Mouse (Mus musculus): Measurements from ENCODE around the gene Il34. TPM values are rescaled to one million over a fixed set of nuclear protein-coding genes. Genes with fewer than 3 reads are reported as not detected.

Il34 gene
- polyA plus RNA-seq, 1 experiment from 2014 or later, result 5.8 TPM

- WGBS, result 58% methylated on average over 10 of the region's 10 CpGs
- ATAC-seq (ENCODE audit: low FRiP score), result peak; percentile 87
These were observed 56.1 kb downstream of the Il34 start for GRCm38 (mm10) chr8:110749500-110750170.

GRCm38 (mm10) chr8:110746661-110747060, 59.1 kb downstream of the Il34 start:
- no peak overlapping the region for H3K4me2 ChIP-seq
- H3K4me3 ChIP-seq (replicated peaks), result no peak overlapping the region
- no peak overlapping the region for H3K9ac ChIP-seq (replicated peaks)
- no peaks in the 10 kb centered on the region; the same call in 1 of the 2 replicates for H3K36me3 ChIP-seq
- no peaks in the 10 kb centered on the region for H3K9me3 ChIP-seq (replicated peaks)
- H3K27ac ChIP-seq (replicated peaks), result no peak overlapping the region
- ATAC-seq (ENCODE audit: low FRiP score), result no peak
- H3K27me3 ChIP-seq (replicated peaks), result no peaks in the 10 kb centered on the region
- peaks cover 7% of the 10 kb centered on the region; the same call in 1 of the 2 replicates for H3K4me1 ChIP-seq
- WGBS, result 81% methylated on average over 9 of the region's 9 CpGs

More at GRCm38 (mm10) chr8:110749500-110750170, 56.1 kb downstream of the Il34 start:
- Histone ChIP-seq H3K27me3 (replicated peaks) (no peaks in the 10 kb centered on the region), H3K4me3 (replicated peaks) (no peak overlapping the region), H3K27ac (replicated peaks) (no peak overlapping the region), H3K9me3 (replicated peaks) (no peaks in the 10 kb centered on the region), H3K36me3 (no peaks in the 10 kb centered on the region), H3K4me1 (peaks cover 7% of the 10 kb centered on the region; the same call in 1 of the 2 replicates), H3K9ac (replicated peaks) (no peak overlapping the region), H3K4me2 (peak overlapping the region; percentile 27)

GRCm38 (mm10) chr8:110745162-110745561, 60.6 kb downstream of the Il34 start:
- Histone ChIP-seq H3K4me1 (peaks cover 3% of the 10 kb centered on the region; the same call in 1 of the 2 replicates), H3K36me3 (peaks cover 4% of the 10 kb centered on the region; the same call in 1 of the 2 replicates), H3K9ac (replicated peaks) (no peak overlapping the region), H3K4me3 (replicated peaks) (no peak overlapping the region), H3K27ac (replicated peaks) (no peak overlapping the region), H3K9me3 (replicated peaks) (no peaks in the 10 kb centered on the region), H3K27me3 (replicated peaks) (no peaks in the 10 kb centered on the region), H3K4me2 (no peak overlapping the region)
- ATAC-seq (ENCODE audit: low FRiP score), result no peak
- 97% methylated on average over 10 of the region's 10 CpGs for WGBS

- no peak for ATAC-seq (ENCODE audit: low FRiP score)
- Histone ChIP-seq H3K36me3 (peaks cover 31% of the 10 kb centered on the region), H3K4me1 (no peaks in the 10 kb centered on the region), H3K9ac (replicated peaks) (no peak overlapping the region), H3K4me2 (no peak overlapping the region), H3K27me3 (replicated peaks) (no peaks in the 10 kb centered on the region), H3K27ac (replicated peaks) (no peak overlapping the region), H3K9me3 (replicated peaks) (no peaks in the 10 kb centered on the region), H3K4me3 (replicated peaks) (no peak overlapping the region)
- 92% methylated on average over 5 of the region's 5 CpGs for WGBS
These were observed 63.3 kb downstream of the Il34 start for GRCm38 (mm10) chr8:110742452-110742818.

GRCm38 (mm10) chr8:110741816-110742451, 63.8 kb downstream of the Il34 start:
- Histone ChIP-seq H3K4me1 (no peaks in the 10 kb centered on the region), H3K9ac (replicated peaks) (no peak overlapping the region), H3K4me2 (no peak overlapping the region), H3K27me3 (replicated peaks) (no peaks in the 10 kb centered on the region), H3K9me3 (replicated peaks) (no peaks in the 10 kb centered on the region), H3K27ac (replicated peaks) (no peak overlapping the region), H3K36me3 (peaks cover 36% of the 10 kb centered on the region), H3K4me3 (replicated peaks) (no peak overlapping the region)
- WGBS, result 79% methylated on average over 15 of the region's 15 CpGs
- ATAC-seq (ENCODE audit: low FRiP score), result no peak

- Histone ChIP-seq H3K27ac (replicated peaks) (peak overlapping the region; percentile 33; the same call in 1 of the 2 replicates), H3K9ac (replicated peaks) (no peak overlapping the region), H3K36me3 (peaks cover 47% of the 10 kb centered on the region), H3K4me2 (no peak overlapping the region), H3K4me3 (replicated peaks) (no peak overlapping the region), H3K4me1 (no peaks in the 10 kb centered on the region), H3K27me3 (replicated peaks) (no peaks in the 10 kb centered on the region), H3K9me3 (replicated peaks) (no peaks in the 10 kb centered on the region)
- no peak for ATAC-seq (ENCODE audit: low FRiP score)
- WGBS, result 92% methylated on average over 5 of the region's 5 CpGs
These were observed 65.0 kb downstream of the Il34 start for GRCm38 (mm10) chr8:110740629-110741175.

GRCm38 (mm10) chr8:110738591-110739195, 67.0 kb downstream of the Il34 start:
- no peak for ATAC-seq (ENCODE audit: low FRiP score)
- no peaks in the 10 kb centered on the region for H3K27me3 ChIP-seq (replicated peaks)
- peaks cover 60% of the 10 kb centered on the region for H3K36me3 ChIP-seq
- no peak overlapping the region for H3K4me2 ChIP-seq
- no peak overlapping the region for H3K9ac ChIP-seq (replicated peaks)
- no peaks in the 10 kb centered on the region for H3K4me1 ChIP-seq
- H3K4me3 ChIP-seq (replicated peaks), result no peak overlapping the region
- H3K27ac ChIP-seq (replicated peaks), result no peak overlapping the region
- no peaks in the 10 kb centered on the region for H3K9me3 ChIP-seq (replicated peaks)
- 92% methylated on average over 35 of the region's 35 CpGs for WGBS

GRCm38 (mm10) chr8:110733036-110733435, 72.7 kb downstream of the Il34 start:
- Histone ChIP-seq H3K27ac (replicated peaks) (no peak overlapping the region), H3K4me1 (no peaks in the 10 kb centered on the region), H3K4me3 (replicated peaks) (no peak overlapping the region), H3K4me2 (no peak overlapping the region), H3K9ac (replicated peaks) (no peak overlapping the region), H3K27me3 (replicated peaks) (no peaks in the 10 kb centered on the region), H3K36me3 (peaks cover 89% of the 10 kb centered on the region), H3K9me3 (replicated peaks) (no peaks in the 10 kb centered on the region)
- 76% methylated on average over 8 of the region's 8 CpGs for WGBS
- ATAC-seq (ENCODE audit: low FRiP score), result no peak

GRCm38 (mm10) chr8:110731346-110731859, 74.3 kb downstream of the Il34 start:
- no peak overlapping the region for H3K4me3 ChIP-seq (replicated peaks)
- H3K36me3 ChIP-seq, result peaks cover 84% of the 10 kb centered on the region
- no peaks in the 10 kb centered on the region for H3K9me3 ChIP-seq (replicated peaks)
- no peak overlapping the region for H3K9ac ChIP-seq (replicated peaks)
- no peaks in the 10 kb centered on the region for H3K27me3 ChIP-seq (replicated peaks)
- H3K4me1 ChIP-seq, result peaks cover 8% of the 10 kb centered on the region
- H3K4me2 ChIP-seq, result no peak overlapping the region
- no peak for ATAC-seq (ENCODE audit: low FRiP score)
- H3K27ac ChIP-seq (replicated peaks), result no peak overlapping the region
- 95% methylated on average over 8 of the region's 8 CpGs for WGBS

GRCm38 (mm10) chr8:110726893-110727292, 78.8 kb downstream of the Il34 start:
- Histone ChIP-seq H3K4me2 (no peak overlapping the region; the same call in 1 of the 2 replicates), H3K27ac (replicated peaks) (peak overlapping the region; percentile 2; the same call in 1 of the 2 replicates), H3K27me3 (replicated peaks) (no peaks in the 10 kb centered on the region), H3K4me3 (replicated peaks) (no peak overlapping the region), H3K9me3 (replicated peaks) (no peaks in the 10 kb centered on the region), H3K9ac (replicated peaks) (no peak overlapping the region), H3K4me1 (peaks cover 49% of the 10 kb centered on the region), H3K36me3 (peaks cover 49% of the 10 kb centered on the region)
- WGBS, result 5% methylated on average over 17 of the region's 18 CpGs
- ATAC-seq (ENCODE audit: low FRiP score), result no peak

- H3K4me2 ChIP-seq, result peak overlapping the region; percentile 81
- no peaks in the 10 kb centered on the region for H3K9me3 ChIP-seq (replicated peaks)
- 0 out of 2 replicates have a peak, but pooled peaks have one; percentile 1 for ATAC-seq (ENCODE audit: low FRiP score)
- 60% methylated on average over 7 of the region's 7 CpGs for WGBS
- peaks cover 57% of the 10 kb centered on the region for H3K4me1 ChIP-seq
- H3K9ac ChIP-seq (replicated peaks), result peak overlapping the region; percentile 20; the same call in 1 of the 2 replicates
- peaks cover 34% of the 10 kb centered on the region for H3K36me3 ChIP-seq
- no peaks in the 10 kb centered on the region for H3K27me3 ChIP-seq (replicated peaks)
- 0 out of 2 replicates have a peak overlapping the region, but pooled peaks have one; percentile 6 for H3K4me3 ChIP-seq (replicated peaks)
- peak overlapping the region; percentile 94 for H3K27ac ChIP-seq (replicated peaks)
These were observed 80.5 kb downstream of the Il34 start for GRCm38 (mm10) chr8:110725084-110725838.
